19 mouse cellular contexts compared by ENCODE assay signal in genomic region chr1:113676301-113676871, GRCm38 (mm10).
DNase-seq lines count a peak whose midpoint lies in the region; ATAC-seq lines count a peak whose summit lies in the region.
"Had no signal": no experiment of that assay in that cellular context is flagged by ENCODE, and none has a peak within 500 bp of the region (broad histone marks: within the 10 kb centered on the region; RNA-seq: fewer than 3 reads in every experiment).

No protein-coding gene starts in this region.

- no peaks in the 10 kb centered on the region for H3K27me3 ChIP-seq in neural tube, embryonic 15.5 days (replicated peaks)
- H3K27me3 ChIP-seq in midbrain, embryonic 12.5 days, result no peaks in the 10 kb centered on the region
- H3K27me3 ChIP-seq: limb, embryonic 15.5 days; Patski had no signal

- no peak overlapping the region for H3K9ac ChIP-seq in neural tube, embryonic 15.5 days (replicated peaks)
- H3K9ac ChIP-seq in midbrain, embryonic 12.5 days (replicated peaks), result no peak overlapping the region
- H3K9ac ChIP-seq: limb, embryonic 15.5 days had no signal

- H3K9me3 ChIP-seq in neural tube, embryonic 15.5 days (replicated peaks), result no peaks in the 10 kb centered on the region
- H3K9me3 ChIP-seq in midbrain, embryonic 12.5 days, result no peaks in the 10 kb centered on the region
- H3K9me3 ChIP-seq: embryonic facial prominence, embryonic 10.5 days; limb, embryonic 15.5 days had no signal

- 38% methylated on average over 1 of the region's 1 CpGs for WGBS in neural tube, embryonic 15.5 days
- 3% methylated on average over 1 of the region's 1 CpGs for WGBS in midbrain, embryonic 12.5 days

- no peaks in the 10 kb centered on the region for H3K4me1 ChIP-seq in neural tube, embryonic 15.5 days
- H3K4me1 ChIP-seq in midbrain, embryonic 12.5 days, result 0 out of 2 replicates have a peak, but pooled peaks cover 4% of the 10 kb centered on the region
- H3K4me1 ChIP-seq: embryonic facial prominence, embryonic 10.5 days; limb, embryonic 15.5 days had no signal

- no peak overlapping the region for H3K4me2 ChIP-seq in neural tube, embryonic 15.5 days
- H3K4me2 ChIP-seq in midbrain, embryonic 12.5 days (replicated peaks), result no peak overlapping the region
- H3K4me2 ChIP-seq: limb, embryonic 15.5 days had no signal

- DNase-seq in cerebellum, postnatal 25 days, result peak; percentile 2 to 8
- no peak for DNase-seq in neural tube, embryonic 10.5 days (ENCODE audit: extremely low spot score, low spot score)
- no peak for DNase-seq in right cerebral cortex, postnatal 14 days
- no peak for DNase-seq in spleen, postnatal 4 days (ENCODE audit: low spot score in 2 of 2)
- DNase-seq in layer of hippocampus, adult 9-10 months (ENCODE audit: low spot score), result no peak
- DNase-seq: adrenal gland, postnatal 36 days; cerebellum, adult 11-12 months; heart, adult 18-20 months; layer of hippocampus, adult 9-11 months; lung, adult 18-20 months; thymus, postnatal 4 days had no signal

- H3K27ac ChIP-seq in neural tube, embryonic 15.5 days (replicated peaks), result 0 out of 2 replicates have a peak overlapping the region, but pooled peaks have one; percentile 37
- H3K27ac ChIP-seq in midbrain, embryonic 12.5 days (replicated peaks), result no peak overlapping the region
- H3K27ac ChIP-seq: embryonic facial prominence, embryonic 10.5 days; limb, embryonic 15.5 days; macrophage had no signal

- H3K36me3 ChIP-seq in neural tube, embryonic 15.5 days, result no peaks in the 10 kb centered on the region
- H3K36me3 ChIP-seq in midbrain, embryonic 12.5 days, result no peaks in the 10 kb centered on the region
- H3K36me3 ChIP-seq: embryonic facial prominence, embryonic 10.5 days; limb, embryonic 15.5 days had no signal

- no peak overlapping the region for H3K4me3 ChIP-seq in neural tube, embryonic 15.5 days (replicated peaks)
- no peak overlapping the region for H3K4me3 ChIP-seq in midbrain, embryonic 12.5 days
- H3K4me3 ChIP-seq: embryonic facial prominence, embryonic 10.5 days; erythroblast, embryonic 14.5 days; limb, embryonic 15.5 days had no signal

- no peak for ATAC-seq in cerebellum, adult (ENCODE audit: insufficient number of reproducible peaks, low FRiP score, low TSS enrichment)
- peak; percentile 50; the same call in 1 of the 2 replicates for ATAC-seq in neural tube, embryonic 15.5 days (ENCODE audit: low FRiP score)
- ATAC-seq in midbrain, embryonic 12.5 days (ENCODE audit: low FRiP score, low read depth), result peak; percentile 72
- ATAC-seq: Patski had no signal

Comparison
In these comparisons a context has a peak if more than half of its experiments do, and no peak if none do; other contexts are left out.
1. DNase-seq: peak in cerebellum, postnatal 25 days (2 of 2); none in neural tube, embryonic 10.5 days (single experiment), right cerebral cortex, postnatal 14 days (single experiment), spleen, postnatal 4 days (0 of 2) and layer of hippocampus, adult 9-10 months (single experiment).